Mouse (Mus musculus): ENCODE measurements around the gene Smap2.

GRCm38 (mm10) chr4:121014594-121015267, 2.3 kb downstream of the Smap2 start:
- TF ChIP-seq CTCF (IDR thresholded peaks at IDR 0.05; ENCODE audit: low read depth) (no peak), EP300 (IDR thresholded peaks at IDR 0.05; ENCODE audit: low read depth) (no peak)
